27 mouse cellular contexts compared by ENCODE assay signal in the genomic region with DNA sequence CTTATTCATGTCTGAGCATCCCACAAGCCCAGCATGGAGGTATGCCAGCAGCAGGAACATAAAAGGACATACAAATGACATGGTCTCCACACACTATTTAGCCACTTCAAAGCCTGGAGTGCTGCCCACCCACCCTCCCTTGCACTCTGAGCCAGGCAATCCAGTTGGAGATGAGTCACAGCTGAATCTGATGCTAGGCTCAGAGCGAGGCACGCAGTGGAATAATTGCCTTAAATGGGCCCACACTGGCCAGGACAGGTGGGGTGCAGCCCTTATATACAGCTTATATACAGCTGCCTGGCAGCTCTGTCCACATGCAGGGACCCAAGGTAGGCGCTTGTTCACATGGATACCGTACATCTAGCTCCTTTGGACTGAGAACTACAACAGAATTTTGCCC. TPM values are rescaled to one million over a fixed set of nuclear protein-coding genes. Genes with fewer than 3 reads are reported as not detected.
DNase-seq lines count a peak whose midpoint lies in the region; ATAC-seq and TF ChIP-seq lines count a peak whose summit lies in the region.
"Had no signal": no experiment of that assay in that cellular context is flagged by ENCODE, and none has a peak within 500 bp of the region (broad histone marks: within the 10 kb centered on the region; RNA-seq: fewer than 3 reads in every experiment).

No protein-coding gene starts in this region.

- H3K27me3 ChIP-seq in stomach, embryonic 14.5 days (ENCODE audit: control insufficient read depth, insufficient read depth, low read length) = peaks cover 11% of the 10 kb centered on the region
- no peaks in the 10 kb centered on the region for H3K27me3 ChIP-seq in stomach, postnatal 0 days (ENCODE audit: control insufficient read depth, insufficient read depth, low read length)
- peaks cover 15% of the 10 kb centered on the region for H3K27me3 ChIP-seq in stomach, embryonic 16.5 days (ENCODE audit: control insufficient read depth, insufficient read depth, low read length)

- TF ChIP-seq CTCF in stomach, postnatal 0 days (IDR thresholded peaks at IDR 0.05; ENCODE audit: low read depth) = no peak

- 76% methylated on average over 4 of the region's 4 CpGs for WGBS in stomach, embryonic 14.5 days
- WGBS in stomach, postnatal 0 days = 67% methylated on average over 4 of the region's 4 CpGs
- 72% methylated on average over 4 of the region's 4 CpGs for WGBS in stomach, embryonic 16.5 days

- peak; percentile 92 for ATAC-seq in frontal cortex, adult (ENCODE audit: low TSS enrichment)
- 0 out of 2 replicates have a peak, but pooled peaks have one; percentile 56 for ATAC-seq in stomach, embryonic 14.5 days (ENCODE audit: insufficient number of reproducible peaks, insufficient read depth, low FRiP score, low read depth)
- ATAC-seq in stomach, postnatal 0 days (ENCODE audit: low FRiP score, low TSS enrichment) = no peak
- peak; percentile 34; the same call in 1 of the 2 replicates for ATAC-seq in stomach, embryonic 16.5 days (ENCODE audit: insufficient read depth, low FRiP score)
- ATAC-seq: activated CD4-positive, CD25-positive, alpha-beta regulatory T cell, adult 4 months; forebrain, embryonic 14.5 days; intestine, embryonic 15.5 days; liver, embryonic 12.5 days had no signal

- H3K9me3 ChIP-seq in stomach, embryonic 14.5 days (ENCODE audit: control insufficient read depth, low read depth, low read length) = no peaks in the 10 kb centered on the region
- no peaks in the 10 kb centered on the region for H3K9me3 ChIP-seq in stomach, postnatal 0 days (ENCODE audit: control insufficient read depth, low read length)
- no peaks in the 10 kb centered on the region for H3K9me3 ChIP-seq in stomach, embryonic 16.5 days (replicated peaks; ENCODE audit: control insufficient read depth, low read length)
- H3K9me3 ChIP-seq: embryonic facial prominence, embryonic 12.5 days; heart, embryonic 15.5 days; hindbrain, embryonic 15.5 days; intestine, embryonic 15.5 days; limb, embryonic 13.5 days; liver, embryonic 12.5 days; midbrain, embryonic 10.5 days had no signal

- H3K4me2 ChIP-seq in stomach, embryonic 14.5 days (replicated peaks; ENCODE audit: low read depth, low read length) = no peak overlapping the region
- H3K4me2 ChIP-seq in stomach, postnatal 0 days (replicated peaks; ENCODE audit: low read depth) = no peak overlapping the region
- no peak overlapping the region for H3K4me2 ChIP-seq in stomach, embryonic 16.5 days (ENCODE audit: low read depth, low read length)
- H3K4me2 ChIP-seq: embryonic facial prominence, embryonic 12.5 days; heart, embryonic 15.5 days; hindbrain, embryonic 15.5 days; intestine, embryonic 15.5 days; limb, embryonic 13.5 days; liver, embryonic 12.5 days had no signal

- H3K4me3 ChIP-seq in stomach, embryonic 14.5 days (ENCODE audit: low read depth, low read length) = no peak overlapping the region
- H3K4me3 ChIP-seq in stomach, postnatal 0 days (ENCODE audit: low read depth, low read length) = no peak overlapping the region
- no peak overlapping the region for H3K4me3 ChIP-seq in stomach, embryonic 16.5 days (replicated peaks; ENCODE audit: low read length)
- H3K4me3 ChIP-seq: embryonic facial prominence, embryonic 12.5 days; heart, embryonic 15.5 days; hindbrain, embryonic 15.5 days; intestine, embryonic 15.5 days; limb, embryonic 13.5 days; liver, embryonic 12.5 days; midbrain, embryonic 10.5 days had no signal

- no peak for DNase-seq in frontal cortex, postnatal 10 days (ENCODE audit: low spot score in 2 of 2)
- peak; percentile 31 to 37 for DNase-seq in left cerebral cortex, adult 18-20 months (ENCODE audit: low spot score in 2 of 2)
- DNase-seq in left cerebral cortex, adult 9 months (ENCODE audit: low spot score in 2 of 2) = no peak
- DNase-seq in stomach, postnatal 0 days (ENCODE audit: low spot score) = no peak
- DNase-seq in cerebellum, adult 18-20 months = no peak
- DNase-seq: adrenal gland, postnatal 10 days; B cell, adult 2 months; cerebellum, postnatal 14 days; gastrocnemius, postnatal 36 days; heart, postnatal 4 days; kidney, adult 9 months; lung, adult 18-20 months; lung, postnatal 10 days had no signal

- no peak overlapping the region for H3K27ac ChIP-seq in stomach, embryonic 14.5 days (ENCODE audit: low read length)
- H3K27ac ChIP-seq in stomach, postnatal 0 days (replicated peaks) = no peak overlapping the region
- H3K27ac ChIP-seq in stomach, embryonic 16.5 days (ENCODE audit: low read length) = no peak overlapping the region
- H3K27ac ChIP-seq: embryonic facial prominence, embryonic 12.5 days; heart, embryonic 15.5 days; hindbrain, embryonic 15.5 days; intestine, embryonic 15.5 days; limb, embryonic 13.5 days; liver, embryonic 12.5 days; midbrain, embryonic 10.5 days had no signal

- H3K4me1 ChIP-seq in stomach, embryonic 14.5 days (ENCODE audit: control insufficient read depth, insufficient read depth, low read length) = no peaks in the 10 kb centered on the region
- H3K4me1 ChIP-seq in stomach, postnatal 0 days (replicated peaks; ENCODE audit: control insufficient read depth, insufficient read depth) = no peaks in the 10 kb centered on the region
- H3K4me1 ChIP-seq in stomach, embryonic 16.5 days (ENCODE audit: control insufficient read depth, insufficient read depth, low read length) = no peaks in the 10 kb centered on the region
- H3K4me1 ChIP-seq: embryonic facial prominence, embryonic 12.5 days; hindbrain, embryonic 15.5 days; intestine, embryonic 15.5 days; limb, embryonic 13.5 days; liver, embryonic 12.5 days had no signal

- TF ChIP-seq EP300 in stomach, postnatal 0 days (optimal IDR thresholded peaks at IDR 0.05) = no peak

- no peak overlapping the region for H3K9ac ChIP-seq in stomach, embryonic 14.5 days (replicated peaks; ENCODE audit: low read depth, low read length)
- no peak overlapping the region for H3K9ac ChIP-seq in stomach, postnatal 0 days (ENCODE audit: low read length)
- no peak overlapping the region for H3K9ac ChIP-seq in stomach, embryonic 16.5 days (ENCODE audit: low read length)
- H3K9ac ChIP-seq: embryonic facial prominence, embryonic 12.5 days; heart, embryonic 15.5 days; hindbrain, embryonic 15.5 days; intestine, embryonic 15.5 days; limb, embryonic 13.5 days; liver, embryonic 12.5 days had no signal

- no peaks in the 10 kb centered on the region for H3K36me3 ChIP-seq in stomach, embryonic 14.5 days (ENCODE audit: control insufficient read depth, insufficient read depth, low read length)
- no peaks in the 10 kb centered on the region for H3K36me3 ChIP-seq in stomach, postnatal 0 days (ENCODE audit: control insufficient read depth, insufficient read depth, low read length)
- H3K36me3 ChIP-seq in stomach, embryonic 16.5 days (ENCODE audit: control insufficient read depth, insufficient read depth, low read length) = no peaks in the 10 kb centered on the region
- H3K36me3 ChIP-seq: embryonic facial prominence, embryonic 12.5 days; G1E; heart, embryonic 15.5 days; hindbrain, embryonic 15.5 days; intestine, embryonic 15.5 days; limb, embryonic 13.5 days; liver, embryonic 12.5 days; midbrain, embryonic 10.5 days had no signal

RNA-seq across cellular contexts. Expression of a gene that starts 6.8 kb away (rescaled TPM):
- 10 to 100 TPM; 11.6 to 12.5 TPM for total RNA-seq in left cerebral cortex, adult 18-20 months (2021)
- 1.6 TPM in 2 replicates for polyA plus RNA-seq in stomach, embryonic 14.5 days (2014; fragmentation: Nextera tagmentation; extraction: Ambion mirVana)
- polyA plus RNA-seq in stomach, postnatal 0 days (2015; fragmentation: Nextera tagmentation; extraction: Ambion mirVana) = 0.81 and 0.88 TPM in 2 replicates
- polyA plus RNA-seq in stomach, embryonic 16.5 days (2015; fragmentation: Nextera tagmentation; extraction: Ambion mirVana) = 1.1 and 1.2 TPM in 2 replicates
- total RNA-seq: CH12.LX, G1E had no signal
- polyA plus RNA-seq: activated CD4-positive, CD25-positive, alpha-beta regulatory T cell, adult 4 months; G1E had no signal

Comparison
In these comparisons a context has a peak if more than half of its experiments do, and no peak if none do; other contexts are left out.
1. DNase-seq: peak in left cerebral cortex, adult 18-20 months (2 of 2); none in frontal cortex, postnatal 10 days (0 of 2), left cerebral cortex, adult 9 months (0 of 2), stomach, postnatal 0 days (single experiment) and cerebellum, adult 18-20 months (0 of 2).